Mouse (Mus musculus) forebrain, embryonic 16.5 days (tissue): ENCODE measurements at regions not wholly inside any gene's neighbourhood (a gene's known extent, or its start where the extent isn't known, plus 50 kb on each side); places are given as distances from the start of the nearest gene placed in this dataset.

ENCODE experiments used
- ATAC-seq: fragments of 200-750 bp; cut with Nextera tagmentation; 2 replicates; pipeline ENCODE4 v1.8.0; 2017; ENCODE audit warnings: mild to moderate bottlenecking, moderate library complexity
- H3K27ac ChIP-seq: fragments of 300-500 bp; sonication (generic); 2 replicates; pipeline ENCODE4 v1.5.1; 2014; ENCODE audit warnings: low read length, control low read depth
- H3K27me3 ChIP-seq: fragments of 300-500 bp; sonication (generic); replicated peaks from 2 replicates; pipeline ENCODE4 v1.6.1; 2014; ENCODE audit warnings: low read length; ENCODE audit not compliant: control insufficient read depth, insufficient read depth
- H3K36me3 ChIP-seq: fragments of 300-500 bp; sonication (generic); 2 replicates; pipeline ENCODE4 v1.6.1; 2014; ENCODE audit not compliant: control insufficient read depth, insufficient read depth
- H3K4me1 ChIP-seq: fragments of 300-500 bp; sonication (generic); replicated peaks from 2 replicates; pipeline ENCODE4 v1.6.1; 2014; ENCODE audit warnings: low read length; ENCODE audit not compliant: control insufficient read depth, insufficient read depth
- H3K4me2 ChIP-seq: fragments of 300-500 bp; sonication (generic); 2 replicates; pipeline ENCODE4 v1.6.1; 2014; ENCODE audit warnings: mild to moderate bottlenecking, low read length, control low read depth
- H3K4me3 ChIP-seq: fragments of 300-500 bp; sonication (generic); replicated peaks from 2 replicates; pipeline ENCODE4 v1.5.1; 2014; ENCODE audit warnings: mild to moderate bottlenecking, low read length, control low read depth
- H3K9ac ChIP-seq: fragments of 300-500 bp; sonication (generic); replicated peaks from 2 replicates; pipeline ENCODE4 v1.6.1; 2014; ENCODE audit warnings: low read depth, low read length, control low read depth
- H3K9me3 ChIP-seq: fragments of 300-500 bp; sonication (generic); 2 replicates; pipeline ENCODE4 v1.6.1; 2016; ENCODE audit warnings: low read length; ENCODE audit not compliant: control insufficient read depth
- WGBS: fragments of 180-500 bp; shearing (Covaris S2); extraction: QIAGEN DNeasy Blood & Tissue Kit; methylation state at CpG from one replicate; pipeline ENCODE4 v1.1.7; 2014; 5-methylcytosine and 5-hydroxymethylcytosine counted together

GRCm38 (mm10) chr14:67626181-67626580 lies 1617.2 kb upstream of the Gulo start:
- Histone ChIP-seq H3K4me1 (peaks cover 3% of the 10 kb centered on the region; the same call in 1 of the 2 replicates), H3K4me3 (no peak overlapping the region), H3K27ac (no peak overlapping the region), H3K9ac (no peak overlapping the region), H3K4me2 (no peak overlapping the region), H3K27me3 (peaks cover 32% of the 10 kb centered on the region), H3K36me3 (no peaks in the 10 kb centered on the region), H3K9me3 (no peaks in the 10 kb centered on the region)
- ATAC-seq: no peak
- 89% methylated on average over 8 of the region's 8 CpGs for WGBS

GRCm38 (mm10) chr14:67623841-67624480 lies 1615.0 kb upstream of the Gulo start:
- no peak for ATAC-seq
- Histone ChIP-seq H3K4me1 (peaks cover 6% of the 10 kb centered on the region), H3K27me3 (peaks cover 37% of the 10 kb centered on the region), H3K27ac (no peak overlapping the region), H3K9me3 (no peaks in the 10 kb centered on the region), H3K9ac (no peak overlapping the region), H3K4me2 (no peak overlapping the region), H3K4me3 (no peak overlapping the region), H3K36me3 (no peaks in the 10 kb centered on the region)
- WGBS: 86% methylated on average over 4 of the region's 4 CpGs

GRCm38 (mm10) chr14:67622911-67623310 lies 1613.9 kb upstream of the Gulo start:
- Histone ChIP-seq H3K4me3 (no peak overlapping the region), H3K9me3 (no peaks in the 10 kb centered on the region), H3K4me2 (no peak overlapping the region), H3K9ac (no peak overlapping the region), H3K27me3 (peaks cover 39% of the 10 kb centered on the region), H3K27ac (no peak overlapping the region), H3K4me1 (peaks cover 6% of the 10 kb centered on the region), H3K36me3 (no peaks in the 10 kb centered on the region)
- no peak for ATAC-seq
- 81% methylated on average over 6 of the region's 6 CpGs for WGBS

GRCm38 (mm10) chr14:67621486-67621885 lies 1612.5 kb upstream of the Gulo start:
- no peak overlapping the region for H3K27ac ChIP-seq
- no peak for ATAC-seq
- no peaks in the 10 kb centered on the region for H3K9me3 ChIP-seq
- H3K36me3 ChIP-seq: no peaks in the 10 kb centered on the region
- no peak overlapping the region for H3K9ac ChIP-seq
- WGBS: 38% methylated on average over 2 of the region's 2 CpGs
- H3K4me1 ChIP-seq: peaks cover 6% of the 10 kb centered on the region
- peaks cover 51% of the 10 kb centered on the region for H3K27me3 ChIP-seq
- H3K4me3 ChIP-seq: no peak overlapping the region
- no peak overlapping the region for H3K4me2 ChIP-seq

GRCm38 (mm10) chr14:67620854-67621476 lies 1612.0 kb upstream of the Gulo start:
- Histone ChIP-seq H3K36me3 (no peaks in the 10 kb centered on the region), H3K27ac (no peak overlapping the region), H3K9ac (no peak overlapping the region), H3K4me1 (peaks cover 6% of the 10 kb centered on the region), H3K27me3 (peaks cover 50% of the 10 kb centered on the region), H3K9me3 (no peaks in the 10 kb centered on the region), H3K4me2 (no peak overlapping the region), H3K4me3 (no peak overlapping the region)
- ATAC-seq: peak; percentile 90
- 10% methylated on average over 4 of the region's 4 CpGs for WGBS

GRCm38 (mm10) chr14:67619571-67619970 lies 1610.6 kb upstream of the Gulo start:
- WGBS: 90% methylated on average over 4 of the region's 4 CpGs

GRCm38 (mm10) chr14:67614369-67614768 lies 1605.4 kb upstream of the Gulo start:
- 76% methylated on average over 11 of the region's 11 CpGs for WGBS
- H3K4me2 ChIP-seq: no peak overlapping the region
- no peaks in the 10 kb centered on the region for H3K9me3 ChIP-seq
- no peak for ATAC-seq
- peaks cover 63% of the 10 kb centered on the region for H3K27me3 ChIP-seq
- no peak overlapping the region for H3K4me3 ChIP-seq
- H3K36me3 ChIP-seq: no peaks in the 10 kb centered on the region
- H3K4me1 ChIP-seq: no peaks in the 10 kb centered on the region
- no peak overlapping the region for H3K27ac ChIP-seq
- H3K9ac ChIP-seq: no peak overlapping the region

More at GRCm38 (mm10) chr14:67619571-67619970, 1610.6 kb upstream of the Gulo start:
- Histone ChIP-seq H3K36me3 (no peaks in the 10 kb centered on the region), H3K4me3 (no peak overlapping the region), H3K4me1 (peaks cover 6% of the 10 kb centered on the region), H3K9me3 (no peaks in the 10 kb centered on the region), H3K27me3 (peaks cover 51% of the 10 kb centered on the region), H3K4me2 (no peak overlapping the region), H3K9ac (no peak overlapping the region), H3K27ac (no peak overlapping the region)
- no peak for ATAC-seq

DNA sequence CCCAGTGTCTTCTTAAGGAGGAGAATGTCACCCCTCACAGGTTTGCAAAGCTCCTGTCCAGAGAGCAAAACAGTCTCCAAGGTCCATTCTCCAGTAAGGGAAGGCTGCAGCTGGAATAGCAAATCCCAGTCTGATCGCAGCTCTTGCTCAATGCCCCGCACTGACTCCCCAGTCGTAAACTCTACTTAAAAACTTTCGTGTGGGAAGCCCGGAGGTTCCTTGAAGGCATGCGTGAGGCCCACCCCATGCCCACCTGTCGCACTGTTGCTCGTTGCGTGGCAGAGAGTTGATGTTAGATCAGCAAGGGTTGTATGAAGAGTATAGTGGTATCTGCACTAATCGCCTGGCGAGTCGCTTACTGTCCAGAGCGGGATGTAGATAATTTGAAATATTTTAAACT lies 1604.7 kb upstream of the Gulo start:
- H3K27me3 ChIP-seq: peaks cover 65% of the 10 kb centered on the region
- 84% methylated on average over 13 of the region's 13 CpGs for WGBS
- no peak overlapping the region for H3K4me2 ChIP-seq
- H3K9me3 ChIP-seq: no peaks in the 10 kb centered on the region
- no peaks in the 10 kb centered on the region for H3K4me1 ChIP-seq
- ATAC-seq: no peak
- H3K9ac ChIP-seq: no peak overlapping the region
- H3K27ac ChIP-seq: no peak overlapping the region
- H3K4me3 ChIP-seq: no peak overlapping the region
- H3K36me3 ChIP-seq: no peaks in the 10 kb centered on the region

- Histone ChIP-seq H3K4me3 (no peak overlapping the region), H3K9ac (no peak overlapping the region), H3K9me3 (no peaks in the 10 kb centered on the region), H3K27me3 (peaks cover 68% of the 10 kb centered on the region), H3K27ac (no peak overlapping the region), H3K36me3 (no peaks in the 10 kb centered on the region), H3K4me1 (peaks cover 3% of the 10 kb centered on the region; the same call in 1 of the 2 replicates), H3K4me2 (no peak overlapping the region)
- 38% methylated on average over 14 of the region's 14 CpGs for WGBS
- no peak for ATAC-seq
Observed at GRCm38 (mm10) chr14:67613221-67613620, 1604.2 kb upstream of the Gulo start.
